Mouse (Mus musculus) spleen, adult 2 months (tissue): ENCODE data around the gene Ykt6. TPM values are rescaled to one million over a fixed set of nuclear protein-coding genes. Genes with fewer than 3 reads are reported as not detected.

ENCODE experiments used
- DNase-seq, 2 experiments: peaks; one replicate each; pipeline versions ENCODE4 v3.0.0 to v3.0.0-alpha.2; 2012 to 2021; ENCODE audit warnings: low spot score in 2 of 2, low read depth in 1 of 2
- H3K27ac ChIP-seq: fragments of 200-500 bp; 2 replicates; pipeline ENCODE4 v1.5.1; 2012; ENCODE audit warnings: low read length, inconsistent platforms; ENCODE audit not compliant: insufficient read depth
- H3K27me3 ChIP-seq: fragments of 200-500 bp; 2 replicates; pipeline ENCODE4 v1.6.1; 2012; ENCODE audit warnings: mild to moderate bottlenecking, moderate library complexity, low read length, inconsistent platforms; ENCODE audit not compliant: control insufficient read depth, insufficient read depth
- H3K36me3 ChIP-seq: fragments of 200-500 bp; 2 replicates; pipeline ENCODE4 v1.6.1; 2012; ENCODE audit warnings: mild to moderate bottlenecking, low read length, inconsistent platforms; ENCODE audit not compliant: control insufficient read depth, insufficient read depth
- H3K4me1 ChIP-seq: fragments of 200-500 bp; 2 replicates; pipeline ENCODE4 v1.6.1; 2011; ENCODE audit warnings: inconsistent platforms; ENCODE audit not compliant: control insufficient read depth, insufficient read depth, insufficient read length
- H3K4me3 ChIP-seq: fragments of 200-500 bp; 2 replicates; pipeline ENCODE4 v1.5.1; 2011; ENCODE audit warnings: mild to moderate bottlenecking, inconsistent platforms; ENCODE audit not compliant: insufficient read depth, insufficient read length; ENCODE audit errors: extremely low read depth
- CTCF ChIP-seq: fragments of 200-500 bp; IDR thresholded peaks from 2 replicates; pipeline ENCODE4 v1.5.1; 2011; ENCODE audit warnings: mild to moderate bottlenecking, inconsistent platforms; ENCODE audit not compliant: insufficient read depth, insufficient read length, insufficient replicate concordance; ENCODE audit errors: extremely low read depth
- POLR2A ChIP-seq: fragments of 200-500 bp; IDR thresholded peaks from 2 replicates; pipeline ENCODE4 v1.6.1; 2011; ENCODE audit warnings: low read depth, low read length, inconsistent platforms
- WGBS: fragments of 180-500 bp; shearing (Covaris S2); methylation state at CpG from one replicate; pipeline ENCODE4 v1.1.7; 2018; 5-methylcytosine and 5-hydroxymethylcytosine counted together
- polyA plus RNA-seq: library from polyadenylated mRNA; depleted of rRNA; stranded (reverse); fragments of >200 nt; gene quantifications from 2 replicates; pipeline ENCODE4 v1.2.3, GENCODE M21; 2012

Gene Ykt6
- polyA plus RNA-seq, 1 experiment = 31.0 TPM

- Histone ChIP-seq H3K27me3 (no peaks in the 10 kb centered on the region), H3K36me3 (no peaks in the 10 kb centered on the region), H3K4me3 (no peak overlapping the region), H3K4me1 (peaks cover 9% of the 10 kb centered on the region; the same call in 1 of the 2 replicates), H3K27ac (no peak overlapping the region)
- no peak for DNase-seq
- 56% methylated on average over 9 of the region's 10 CpGs for WGBS
- TF ChIP-seq CTCF = no peak
Measured at GRCm38 (mm10) chr11:5948546-5949250, 6.8 kb upstream of the Ykt6 start.

- no peaks in the 10 kb centered on the region for H3K27me3 ChIP-seq
- no peak within 1 kb of the TSS for H3K4me3 ChIP-seq
- 0 out of 2 replicates have a peak within 1 kb of the TSS, but pooled peaks have one; percentile 2 for H3K27ac ChIP-seq
- 17% methylated on average over 8 of the region's 8 CpGs for WGBS
- no peak for TF ChIP-seq CTCF
- TF ChIP-seq POLR2A = no peak
- DNase-seq = peak in 1 of 2 experiments; percentile 15
- peaks cover 9% of the 10 kb centered on the region; the same call in 1 of the 2 replicates for H3K4me1 ChIP-seq
- no peaks in the 10 kb centered on the region for H3K36me3 ChIP-seq
Measured at GRCm38 (mm10) chr11:5949586-5950352, 5.7 kb upstream of the Ykt6 start, which contains the start of gene Gck. TSS of gene Gck (minus strand) at chr11:5950081.

- Histone ChIP-seq H3K27me3 (no peaks in the 10 kb centered on the region), H3K36me3 (no peaks in the 10 kb centered on the region), H3K4me1 (peaks cover 9% of the 10 kb centered on the region; the same call in 1 of the 2 replicates), H3K4me3 (no peak overlapping the region), H3K27ac (no peak overlapping the region)
- 88% methylated on average over 5 of the region's 5 CpGs for WGBS
- TF ChIP-seq CTCF = no peak
- TF ChIP-seq POLR2A = no peak
- DNase-seq = no peak
Measured at GRCm38 (mm10) chr11:5952501-5952900, 3.0 kb upstream of the Ykt6 start.

- Histone ChIP-seq H3K4me3 (no peak overlapping the region), H3K27me3 (no peaks in the 10 kb centered on the region), H3K4me1 (peaks cover 9% of the 10 kb centered on the region; the same call in 1 of the 2 replicates), H3K36me3 (no peaks in the 10 kb centered on the region), H3K27ac (no peak overlapping the region)
- no peak for DNase-seq
- TF ChIP-seq CTCF (no peak), POLR2A (no peak)
- WGBS = 50% methylated on average over 8 of the region's 8 CpGs
Measured at GRCm38 (mm10) chr11:5953130-5953765, 2.2 kb upstream of the Ykt6 start.

- Histone ChIP-seq H3K36me3 (peaks cover 3% of the 10 kb centered on the region), H3K4me3 (no peak overlapping the region), H3K4me1 (peaks cover 8% of the 10 kb centered on the region; the same call in 1 of the 2 replicates), H3K27ac (no peak overlapping the region), H3K27me3 (no peaks in the 10 kb centered on the region)
- no peak for DNase-seq
- 58% methylated on average over 5 of the region's 5 CpGs for WGBS
- no peak for TF ChIP-seq POLR2A
- no peak for TF ChIP-seq CTCF
Measured at GRCm38 (mm10) chr11:5954435-5954834, 1.1 kb upstream of the Ykt6 start.

GRCm38 (mm10) chr11:5954965-5955504 lies 458 bp upstream of the Ykt6 start:
- 6% methylated on average over 7 of the region's 7 CpGs for WGBS
- H3K36me3 ChIP-seq = peaks cover 5% of the 10 kb centered on the region
- peak; percentile 31 to 43 for DNase-seq

More at GRCm38 (mm10) chr11:5954965-5955504, 458 bp upstream of the Ykt6 start:
- TF ChIP-seq POLR2A = no peak
- peak; percentile 11; the same call in 1 of the 2 replicates for TF ChIP-seq CTCF
- H3K4me1 ChIP-seq = peaks cover 2% of the 10 kb centered on the region; the same call in 1 of the 2 replicates
- peak overlapping the region; percentile 91 for H3K4me3 ChIP-seq
- H3K27ac ChIP-seq = peak overlapping the region; percentile 93
- H3K27me3 ChIP-seq = no peaks in the 10 kb centered on the region
